Mouse (Mus musculus) kidney, postnatal 25 days (tissue): Measurements from ENCODE around the gene Cacna1c.

Experiments
- DNase-seq, 2 experiments: peaks; one replicate each; pipeline ENCODE4 v3.0.0; 2021; ENCODE audit warnings: mixed read lengths in 2 of 2

Cacna1c gene

GRCm38 (mm10) chr6:118735145-118735544, 461.1 kb downstream of the Cacna1c start:
- no peak for DNase-seq

- no peak for DNase-seq
These were observed 464.3 kb downstream of the Cacna1c start for GRCm38 (mm10) chr6:118731937-118732336.

GRCm38 (mm10) chr6:118724908-118725307, 471.3 kb downstream of the Cacna1c start:
- DNase-seq: no peak

GRCm38 (mm10) chr6:118724388-118724787, 471.8 kb downstream of the Cacna1c start:
- no peak for DNase-seq

GRCm38 (mm10) chr6:118722336-118722735, 473.9 kb downstream of the Cacna1c start:
- no peak for DNase-seq

GRCm38 (mm10) chr6:118719486-118719885, 476.7 kb downstream of the Cacna1c start:
- no peak for DNase-seq

GRCm38 (mm10) chr6:118713286-118713685, 482.9 kb downstream of the Cacna1c start:
- DNase-seq: no peak

GRCm38 (mm10) chr6:118711677-118712322, 484.4 kb downstream of the Cacna1c start:
- DNase-seq: no peak

GRCm38 (mm10) chr6:118707066-118707465, 489.2 kb downstream of the Cacna1c start:
- DNase-seq: no peak

- DNase-seq: no peak
These were observed 490.4 kb downstream of the Cacna1c start for GRCm38 (mm10) chr6:118705840-118706239.

- DNase-seq: no peak
These were observed 501.6 kb downstream of the Cacna1c start for GRCm38 (mm10) chr6:118694626-118695025.

- no peak for DNase-seq
These were observed 506.8 kb downstream of the Cacna1c start for GRCm38 (mm10) chr6:118689447-118689846.

- no peak for DNase-seq
These were observed 507.4 kb downstream of the Cacna1c start for GRCm38 (mm10) chr6:118688856-118689255.

GRCm38 (mm10) chr6:118680814-118681213, 515.4 kb downstream of the Cacna1c start:
- no peak for DNase-seq

- DNase-seq: no peak
These were observed 518.2 kb downstream of the Cacna1c start for GRCm38 (mm10) chr6:118678031-118678430.

- DNase-seq: no peak
These were observed 518.9 kb downstream of the Cacna1c start for GRCm38 (mm10) chr6:118677306-118677705.

GRCm38 (mm10) chr6:118674781-118675180, 521.4 kb downstream of the Cacna1c start:
- DNase-seq: no peak

GRCm38 (mm10) chr6:118673974-118674695, 522.1 kb downstream of the Cacna1c start:
- DNase-seq: no peak

- DNase-seq: no peak
These were observed 542.9 kb downstream of the Cacna1c start for GRCm38 (mm10) chr6:118653331-118653730.

- no peak for DNase-seq
These were observed 547.0 kb downstream of the Cacna1c start for GRCm38 (mm10) chr6:118649121-118649783.

- DNase-seq: peak; percentile 55 to 69
These were observed 549.8 kb downstream of the Cacna1c start for GRCm38 (mm10) chr6:118646265-118647061.

- no peak for DNase-seq
These were observed 551.4 kb downstream of the Cacna1c start for GRCm38 (mm10) chr6:118644866-118645265.

- no peak for DNase-seq
These were observed 552.7 kb downstream of the Cacna1c start for GRCm38 (mm10) chr6:118643541-118643940.
